Mouse (Mus musculus) thymus, postnatal 25 days (tissue): ENCODE measurements around the gene Gm10037.

Source experiments
- DNase-seq: peaks from one replicate; pipeline ENCODE4 v3.0.0; 2022

The Gm10037 gene

DNA sequence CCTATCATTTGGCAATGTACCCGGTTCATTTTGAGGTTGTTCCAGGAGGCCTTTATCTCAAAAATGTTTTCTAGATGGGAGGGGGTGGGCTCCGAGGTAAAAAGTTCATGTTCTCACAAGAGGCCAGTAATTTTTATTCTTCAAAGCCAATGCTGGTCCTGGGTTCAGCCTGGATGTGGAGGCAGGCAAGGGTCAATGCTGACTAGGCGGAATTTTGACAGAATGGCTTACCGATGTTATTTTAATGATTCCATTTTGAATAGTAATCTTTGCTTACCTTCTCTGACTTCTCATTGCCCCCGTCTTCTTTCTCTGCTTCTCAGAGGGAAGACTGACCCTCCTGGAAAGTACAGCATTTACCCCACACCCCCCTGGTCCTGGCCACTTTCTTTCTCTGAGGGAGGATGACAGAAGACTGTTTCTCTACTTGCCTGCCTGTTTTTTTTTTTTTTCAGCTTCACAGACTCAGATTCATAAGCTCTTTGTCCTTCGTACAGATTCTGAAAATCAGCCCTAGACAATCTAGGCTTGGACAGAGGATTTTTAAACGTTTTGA, 45.9 kb downstream of the Gm10037 start:
- no peak for DNase-seq

GRCm38 (mm10) chr13:67883966-67884365, 53.1 kb downstream of the Gm10037 start:
- no peak for DNase-seq
